Mouse (Mus musculus) thymus, adult 2 months (tissue): ENCODE data around the gene Wdr62.

ENCODE experiments used
- CTCF ChIP-seq: fragments of 200-500 bp; IDR thresholded peaks from 2 replicates; pipeline ENCODE4 v1.5.1; 2012; ENCODE audit warnings: mild to moderate bottlenecking, control low read depth, low read length, moderate library complexity, borderline replicate concordance; ENCODE audit not compliant: control insufficient read depth, poor library complexity, insufficient read depth; ENCODE audit errors: extremely low read depth
- POLR2A ChIP-seq: fragments of 200-500 bp; IDR thresholded peaks from 2 replicates; pipeline ENCODE4 v1.6.1; 2012; ENCODE audit warnings: mild to moderate bottlenecking, low read length, control low read depth, moderate library complexity; ENCODE audit not compliant: control insufficient read depth, poor library complexity, insufficient read depth; ENCODE audit errors: extremely low read depth

- TF ChIP-seq POLR2A, result no peak
- TF ChIP-seq CTCF, result no peak
Measured at GRCm38 (mm10) chr7:30320946-30321345, 40.7 kb upstream of the Wdr62 start.
